Mouse (Mus musculus) heart, postnatal 25 days (tissue): ENCODE results near the gene 2410131K14Rik. TPM values are rescaled to one million over a fixed set of nuclear protein-coding genes. Genes with fewer than 3 reads are reported as not detected.

ENCODE experiments used
- DNase-seq: peaks from one replicate; pipeline ENCODE4 v3.0.0; 2022; ENCODE audit warnings: low spot score
- intact Hi-C: fragments of 180-260 bp; cut with DNase I; formaldehyde crosslinking; loops from one replicate; pipeline ENCODE4 v1.15.1; 2025
- total RNA-seq, 2 experiments: library from RNA; stranded (reverse); gene quantifications; 2 replicates each; pipeline ENCODE4 v1.2.3; 2021

Gene 2410131K14Rik
- total RNA-seq = 1 to 10 TPM; 7.4 to 8.8 TPM

DNA sequence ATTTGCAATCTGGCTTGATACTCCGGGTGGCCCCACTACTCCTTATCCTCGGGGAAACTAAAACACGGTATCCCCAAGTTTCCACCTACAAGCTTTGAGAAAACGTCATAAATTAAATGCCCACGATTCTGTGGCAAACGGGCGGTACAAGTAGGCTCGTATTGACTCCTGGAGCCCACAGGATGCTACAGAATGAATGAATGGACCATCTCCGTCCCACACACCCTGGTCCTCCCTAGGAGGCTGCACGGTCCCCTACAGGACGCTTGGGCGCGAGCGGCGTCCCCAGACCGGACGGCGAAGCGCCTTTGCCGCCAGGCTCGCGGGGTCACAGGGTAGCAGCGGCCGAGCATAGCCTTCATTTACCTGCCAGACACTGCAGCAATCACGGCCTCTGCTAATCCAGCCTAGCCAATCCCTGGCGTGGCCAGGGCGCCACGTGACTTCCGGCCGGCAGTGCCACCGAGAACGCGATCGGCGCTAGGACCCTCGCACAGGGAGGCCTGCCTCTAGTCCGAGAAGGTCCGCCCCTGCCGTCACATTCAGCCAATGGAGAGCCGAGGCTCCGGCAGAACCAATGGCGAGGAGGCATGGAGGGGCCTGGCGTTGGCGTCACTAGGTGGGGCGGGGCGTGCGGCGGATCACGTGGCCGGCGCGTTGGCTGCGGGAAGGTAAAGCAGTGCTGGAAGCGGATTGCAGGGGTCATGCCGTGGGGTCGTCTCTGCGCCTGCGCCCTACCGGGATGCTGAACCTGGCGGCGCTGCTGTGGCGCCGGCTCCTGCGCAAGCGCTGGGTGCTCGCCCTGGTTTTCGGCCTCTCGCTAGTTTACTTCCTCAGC lies at the start of gene 2410131K14Rik, which contains the start of gene Rnft2:
Gene 2410131K14Rik, plus strand, starts transcription at position 622 of the 838 bp plus-strand sequence.
Gene Rnft2, minus strand, starts transcription at position 511 of the 838 bp plus-strand sequence.
- intact Hi-C loops = loop anchor here (5.0 to 10.0 kb wide), 2 partner anchors 73 to 1870 kb away; partner anchors contain the start of gene Rbm19
- peak; percentile 99 for DNase-seq

DNA sequence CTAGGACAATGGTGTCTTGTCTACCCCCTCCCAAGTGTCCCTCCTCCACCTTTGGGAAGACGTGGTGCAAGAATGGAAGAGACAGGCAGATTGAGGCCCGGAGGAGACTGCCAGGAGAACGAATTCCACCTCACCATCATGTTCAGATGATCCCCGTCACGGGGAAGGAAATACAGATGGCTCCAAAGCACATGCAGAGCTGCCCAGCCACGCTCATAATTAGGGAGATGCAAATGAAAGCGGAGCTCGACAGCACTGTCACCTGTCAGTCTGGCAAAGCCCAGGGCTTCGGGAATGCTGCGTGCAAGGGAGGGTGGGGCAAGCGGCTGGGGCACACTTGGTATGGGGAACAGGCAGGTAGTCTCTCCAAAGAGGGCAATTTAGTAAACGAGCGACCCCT lies 47.6 kb upstream of the 2410131K14Rik start:
- DNase-seq = no peak
- intact Hi-C loops = no loop called here

DNA sequence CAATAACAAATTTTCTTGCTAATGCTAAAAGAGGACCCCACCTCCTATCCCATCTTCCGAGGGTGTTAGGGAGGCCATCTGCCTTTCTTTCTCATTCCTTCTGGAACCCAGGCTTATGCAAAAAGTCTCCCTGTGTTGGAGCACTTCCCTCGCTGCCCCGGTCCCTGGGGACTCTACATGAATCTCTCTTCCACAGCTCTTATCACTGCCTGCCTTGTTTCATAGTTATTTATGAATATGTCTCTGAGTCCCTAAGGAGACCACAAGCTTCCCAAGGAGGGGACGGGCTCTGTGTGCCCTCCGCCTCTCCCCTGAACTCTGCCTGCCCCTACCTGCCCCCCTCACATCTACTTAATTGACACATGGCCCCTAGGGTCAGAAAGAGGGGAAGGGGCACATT lies 45.4 kb upstream of the 2410131K14Rik start:
- intact Hi-C loops = no loop called here
- no peak for DNase-seq

DNA sequence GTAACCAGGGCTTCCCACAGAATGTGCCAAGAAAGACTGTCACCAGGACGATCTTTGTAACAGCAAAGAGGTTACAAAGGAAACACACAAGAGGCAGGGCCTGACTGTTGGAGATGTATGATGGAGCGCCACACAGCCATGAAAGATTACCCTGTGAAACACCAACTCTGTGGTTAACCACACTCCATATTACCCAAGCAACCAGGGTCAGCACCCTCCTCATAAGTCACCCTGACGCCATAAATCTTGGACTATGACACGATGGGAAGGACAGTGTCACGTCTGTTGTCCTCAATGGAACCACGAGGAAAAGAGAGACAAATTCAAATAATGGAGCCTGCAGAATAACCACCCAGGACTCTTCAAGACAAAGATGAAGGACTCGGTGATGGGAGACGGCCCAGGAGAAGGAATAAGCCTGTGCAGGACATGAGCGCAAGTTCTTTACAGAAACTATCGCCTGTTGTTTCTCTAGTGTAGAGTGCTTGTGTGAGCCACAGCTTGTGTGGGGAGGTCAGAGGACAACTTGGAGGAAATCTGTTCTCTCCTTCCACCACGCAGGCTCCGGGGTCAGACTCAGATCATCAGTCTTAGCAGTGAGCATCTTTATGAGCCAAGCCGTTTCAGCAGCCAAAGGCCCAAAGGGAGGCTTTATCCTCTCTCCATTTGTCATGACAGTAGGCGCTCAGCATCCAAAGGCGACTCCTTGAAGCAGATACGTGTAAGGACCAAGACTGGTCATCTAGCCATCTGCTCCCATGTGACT lies 40.2 kb upstream of the 2410131K14Rik start:
- no peak for DNase-seq
- intact Hi-C loops = no loop called here

DNA sequence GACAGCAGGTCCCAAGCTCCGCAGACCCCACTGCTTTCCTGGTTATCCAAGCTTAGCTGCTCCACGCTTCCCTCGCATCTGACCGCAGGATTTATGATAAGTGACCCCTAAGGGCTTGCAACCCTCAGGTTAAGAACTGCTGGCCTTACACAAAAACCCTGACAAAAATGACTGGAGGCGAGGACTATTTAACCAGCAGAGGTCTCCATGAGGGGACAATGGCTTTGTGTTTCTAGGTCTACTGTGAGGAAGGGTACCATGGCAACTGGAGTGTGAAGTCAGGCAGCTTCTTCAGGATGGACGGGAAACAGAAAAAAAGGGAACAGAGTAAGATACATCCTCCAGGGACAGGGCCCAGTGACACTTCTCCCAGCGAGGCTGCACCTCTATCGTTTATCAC lies 39.2 kb upstream of the 2410131K14Rik start:
- DNase-seq = no peak
- intact Hi-C loops = no loop called here

DNA sequence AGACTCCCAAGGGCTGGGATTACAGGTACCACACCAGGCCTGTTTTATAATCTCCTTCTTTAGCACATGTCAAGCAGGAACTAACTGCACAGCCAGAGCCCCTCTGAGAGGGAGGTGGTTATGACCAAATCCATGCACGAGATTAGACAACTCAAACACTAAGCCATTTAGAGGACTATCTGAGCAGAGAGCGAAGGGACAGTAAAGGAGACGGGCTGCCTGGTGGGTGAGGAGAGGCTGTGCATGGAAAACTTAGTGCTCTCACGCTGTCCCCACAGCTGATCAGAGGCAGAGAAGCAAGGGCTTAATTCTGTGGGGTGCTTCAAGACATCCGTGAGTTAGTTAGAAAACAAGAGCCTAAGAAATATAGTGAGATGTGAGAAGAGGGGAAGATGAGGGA lies 31.0 kb upstream of the 2410131K14Rik start:
- DNase-seq = no peak
- intact Hi-C loops = no loop called here

DNA sequence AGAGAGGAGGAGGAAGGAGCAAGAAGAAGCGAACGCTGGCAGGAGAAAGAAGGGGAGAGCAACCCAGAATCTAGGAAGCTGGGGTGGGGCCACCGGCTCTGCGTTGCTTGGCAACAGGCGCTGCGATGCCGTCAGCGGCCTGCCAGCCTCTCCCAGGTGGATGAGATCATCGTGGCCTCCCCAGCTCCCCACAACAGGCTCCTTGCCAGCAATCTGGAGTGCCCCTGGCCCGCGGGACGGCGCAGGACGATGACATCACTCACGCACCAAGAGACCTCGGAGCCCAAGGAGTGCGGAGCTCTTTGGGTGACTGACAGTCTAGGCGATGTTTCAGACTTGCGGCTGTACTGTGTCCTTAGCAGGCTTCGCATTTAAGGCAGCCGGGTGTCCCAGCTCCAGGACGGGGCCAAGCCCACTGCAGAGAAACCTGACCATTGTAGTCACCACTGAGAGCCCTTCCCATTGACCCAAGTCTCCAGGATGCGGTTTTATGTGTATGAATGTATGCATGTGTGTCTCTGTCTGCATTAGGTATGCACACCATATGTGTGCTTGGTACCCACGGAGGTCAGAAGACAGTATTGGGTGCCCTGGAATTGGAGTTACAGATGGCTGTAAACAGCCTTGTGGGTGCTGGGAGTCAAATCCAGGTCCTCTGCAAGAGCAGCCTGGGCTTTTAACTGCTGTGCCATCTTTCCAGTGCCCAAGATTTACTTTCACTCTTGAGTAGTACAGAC lies 30.4 kb upstream of the 2410131K14Rik start:
- intact Hi-C loops = no loop called here
- peak; percentile 47 for DNase-seq

DNA sequence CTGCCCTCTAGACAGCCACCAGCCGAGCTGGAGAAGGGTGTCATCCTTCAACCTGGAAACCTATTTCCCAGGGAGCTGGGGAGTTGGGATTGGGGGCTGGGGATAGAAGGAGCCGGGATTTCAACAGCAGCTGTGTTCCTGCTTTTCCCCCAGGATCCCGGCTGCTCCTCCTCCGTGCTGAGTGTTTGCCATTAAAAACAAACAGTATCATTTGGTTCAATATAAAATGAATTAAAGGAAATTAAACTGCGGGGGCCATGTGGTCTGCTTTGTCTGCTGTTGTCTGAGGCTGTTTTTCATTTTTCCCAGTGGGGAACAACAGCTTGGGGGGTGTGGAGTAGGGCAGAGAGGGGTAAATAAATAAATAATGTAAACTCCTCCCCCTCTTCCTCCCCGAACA lies 27.6 kb upstream of the 2410131K14Rik start:
- intact Hi-C loops = no loop called here
- DNase-seq = peak; percentile 21

DNA sequence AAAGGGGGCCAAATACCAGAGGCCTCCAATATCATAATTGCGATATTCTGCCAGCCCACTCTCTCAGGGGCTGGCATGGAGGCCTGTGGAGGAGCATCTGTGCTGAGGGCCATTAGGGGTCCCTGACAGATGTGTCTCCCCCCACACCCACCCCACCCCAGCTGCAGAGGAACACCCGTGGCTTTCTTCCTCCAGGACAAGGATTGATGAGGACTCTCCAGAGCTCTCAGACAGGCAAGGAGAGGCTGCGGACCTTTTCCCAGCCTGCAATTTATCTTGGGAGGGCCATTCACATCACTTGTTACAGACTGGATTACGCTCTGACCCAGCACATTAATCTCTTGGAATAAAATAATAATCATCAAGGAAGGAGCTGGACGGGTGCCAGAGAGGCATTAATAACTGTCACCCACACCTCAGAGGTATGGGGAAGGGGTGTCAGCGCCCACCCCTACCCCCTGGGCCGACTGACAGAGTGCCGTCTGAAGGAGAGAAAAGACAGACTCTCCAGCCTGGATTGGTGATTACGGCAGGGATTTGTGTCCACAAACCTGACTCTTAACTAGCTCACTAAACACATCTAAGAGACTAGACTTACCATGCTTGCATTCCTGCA lies 21.8 kb upstream of the 2410131K14Rik start:
- intact Hi-C loops = no loop called here
- no peak for DNase-seq

DNA sequence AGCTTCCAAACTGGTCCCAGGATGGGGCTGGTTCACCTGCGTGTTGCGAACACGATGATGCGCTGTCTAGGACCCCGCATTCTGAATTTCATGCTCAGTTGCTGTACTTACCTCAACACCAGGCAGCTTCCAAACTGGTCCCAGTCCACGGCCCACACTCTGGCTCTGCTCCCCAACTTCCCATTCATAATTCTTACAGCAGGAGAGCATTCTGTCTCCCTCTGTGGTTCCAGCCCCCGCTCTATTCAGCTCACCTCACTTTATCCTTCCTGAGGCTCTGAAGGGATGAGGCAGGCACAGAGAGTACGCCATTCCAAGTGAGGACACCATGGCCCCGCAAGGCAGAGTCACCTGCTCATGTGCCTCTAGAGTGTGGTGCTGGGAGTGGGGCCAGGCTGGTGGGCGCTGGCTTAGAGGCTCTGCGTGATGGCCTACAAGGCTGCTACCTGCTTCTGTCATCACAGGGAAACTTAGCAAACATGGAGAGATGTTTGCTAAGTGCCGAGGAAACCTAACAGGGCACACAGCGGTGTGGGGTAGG lies 14.9 kb upstream of the 2410131K14Rik start:
- intact Hi-C loops = no loop called here
- DNase-seq = no peak

DNA sequence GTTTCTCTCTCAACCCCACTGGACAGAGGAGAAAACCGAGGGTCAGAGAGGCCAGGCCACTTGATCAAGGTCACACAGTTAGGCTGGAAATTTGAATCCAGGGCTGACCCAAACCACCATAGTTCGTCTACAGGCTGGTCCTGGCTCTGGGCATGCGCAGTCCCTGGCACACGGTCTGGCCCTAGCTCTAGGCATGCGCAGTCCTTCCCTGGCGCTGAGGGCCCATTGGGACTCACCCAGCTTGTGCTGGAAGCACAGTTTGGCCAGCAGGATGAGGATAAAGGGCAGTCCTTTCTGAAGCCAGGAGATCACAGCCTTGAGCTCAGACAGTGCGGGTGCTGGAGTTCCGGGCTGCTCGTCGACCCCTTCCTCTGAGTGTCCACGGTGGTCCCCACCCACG lies 8.1 kb upstream of the 2410131K14Rik start:
- no peak for DNase-seq
- intact Hi-C loops = no loop called here

DNA sequence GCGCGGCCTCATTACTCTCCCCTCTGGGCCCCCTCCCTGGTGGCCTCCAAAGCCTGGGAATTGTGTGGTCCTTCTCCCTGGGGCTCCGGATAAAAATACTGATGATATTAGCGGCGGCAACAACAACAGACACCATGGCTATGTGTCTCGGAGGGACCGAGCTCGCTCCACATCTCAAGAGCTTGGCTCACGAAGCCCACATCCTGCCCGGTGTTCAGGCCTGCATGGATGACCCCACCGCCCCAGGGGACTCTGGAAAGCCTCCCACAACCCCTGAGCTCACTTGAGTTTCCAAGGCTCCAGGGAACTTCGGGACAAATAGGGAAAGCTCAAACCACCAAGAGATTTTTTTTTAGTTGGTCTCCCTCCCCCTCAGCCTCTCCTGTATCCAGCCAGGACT lies 5.4 kb upstream of the 2410131K14Rik start:
- DNase-seq = peak; percentile 14
- intact Hi-C loops = loop anchor here (5.0 to 10.0 kb wide), 2 partner anchors 67 to 1875 kb away; partner anchors contain the start of gene Rbm19

DNA sequence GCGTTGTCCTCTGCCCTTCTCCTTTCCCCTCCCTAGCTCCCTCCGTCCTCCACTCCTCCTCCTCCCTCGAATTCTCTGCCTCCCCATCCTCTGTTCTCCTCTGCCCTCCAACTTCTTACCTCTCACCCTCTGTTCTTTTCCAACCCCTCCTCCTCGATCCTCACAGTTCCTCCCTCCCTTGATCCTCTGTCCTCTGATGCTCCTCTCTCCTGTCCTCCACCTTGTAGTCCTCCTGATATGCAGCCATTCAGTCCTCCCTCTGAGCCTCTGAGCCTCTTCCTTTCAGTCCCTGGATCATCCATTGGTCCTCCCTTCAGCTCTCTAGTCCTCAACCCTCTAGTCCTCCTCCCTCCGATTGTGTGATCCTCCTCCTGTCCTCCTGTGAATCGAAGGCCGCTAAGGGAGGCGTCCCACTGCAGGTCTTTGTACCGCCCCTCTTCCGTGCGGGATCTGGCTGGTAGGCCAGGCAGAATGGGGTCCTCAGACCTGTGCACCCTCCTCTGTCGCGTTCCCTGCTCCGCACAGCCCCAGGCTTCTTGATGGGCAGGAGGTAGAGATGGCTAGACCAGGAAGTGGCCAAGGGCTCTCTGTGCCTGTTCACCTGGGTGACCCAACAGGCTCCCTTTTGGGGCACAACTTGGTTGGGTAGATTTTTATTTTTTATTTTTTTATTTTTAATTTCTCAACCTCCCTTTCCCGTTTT lies 730 bp downstream of the 2410131K14Rik start:
- DNase-seq = no peak
- intact Hi-C loops = loop anchor here (10.0 kb wide), 1 partner anchor 1869 kb away; the partner anchor contains the start of gene Rbm19

DNA sequence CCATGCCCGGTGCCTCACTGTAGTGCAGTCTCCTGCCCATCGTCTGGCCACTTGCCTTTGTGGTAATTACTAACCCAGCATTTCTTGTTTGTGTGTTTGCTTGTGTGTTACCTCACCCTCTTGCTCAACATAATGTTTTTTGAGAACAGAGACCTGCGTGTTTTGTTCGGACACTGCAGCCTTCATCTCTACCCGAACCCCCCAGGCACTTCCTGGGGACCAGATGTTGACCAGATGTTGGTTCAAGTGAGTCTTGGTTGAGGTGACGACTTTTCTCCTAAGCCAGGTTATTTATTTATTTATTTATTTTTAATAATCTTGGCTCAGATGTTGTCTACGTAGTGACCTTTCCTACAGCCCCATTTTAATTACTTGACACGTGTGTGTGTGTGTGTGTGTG lies 2.4 kb downstream of the 2410131K14Rik start:
- intact Hi-C loops = loop anchor here (10.0 kb wide), 1 partner anchor 1867 kb away; the partner anchor contains the start of gene Rbm19
- no peak for DNase-seq

DNA sequence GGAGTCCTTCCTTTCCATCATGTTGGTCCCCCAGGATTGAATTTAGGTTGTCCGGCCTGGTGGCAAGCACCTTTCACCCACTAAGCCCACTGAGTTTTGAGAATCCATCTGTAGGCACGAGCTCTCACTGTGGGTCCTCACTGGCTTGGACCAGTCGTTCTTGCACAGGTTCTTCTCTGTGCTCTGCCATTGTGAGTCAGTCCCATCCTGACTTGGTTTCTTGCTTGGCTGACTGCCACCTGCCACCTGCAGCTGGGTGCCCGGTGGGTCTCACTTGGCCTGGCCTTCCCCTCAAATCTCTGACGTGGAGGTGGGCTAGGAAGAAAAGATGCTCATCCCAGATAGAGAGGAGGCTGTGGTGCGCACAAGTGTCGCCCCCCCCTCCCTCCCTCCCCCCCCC lies 6.0 kb downstream of the 2410131K14Rik start:
- intact Hi-C loops = no loop called here
- DNase-seq = no peak

DNA sequence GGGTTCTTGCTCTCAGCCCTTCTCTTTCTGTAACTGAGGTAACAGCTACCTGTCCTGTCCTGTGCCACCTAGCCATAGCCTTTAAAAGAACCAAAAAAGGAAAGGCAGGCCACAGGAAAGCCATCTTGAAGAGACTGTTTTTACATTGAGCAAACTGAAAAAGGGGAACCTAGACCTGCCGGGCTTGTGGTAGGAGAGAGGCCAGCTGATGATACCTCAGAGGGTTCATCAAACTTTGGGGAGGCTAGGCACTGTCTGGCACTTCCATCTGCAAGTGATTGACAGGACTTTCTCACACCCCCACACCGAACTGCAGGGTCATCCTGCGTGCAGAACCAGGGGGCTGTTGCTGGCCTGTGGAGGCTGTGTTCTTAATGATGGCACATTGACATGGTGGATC lies 8.5 kb downstream of the 2410131K14Rik start:
- DNase-seq = no peak
- intact Hi-C loops = no loop called here

DNA sequence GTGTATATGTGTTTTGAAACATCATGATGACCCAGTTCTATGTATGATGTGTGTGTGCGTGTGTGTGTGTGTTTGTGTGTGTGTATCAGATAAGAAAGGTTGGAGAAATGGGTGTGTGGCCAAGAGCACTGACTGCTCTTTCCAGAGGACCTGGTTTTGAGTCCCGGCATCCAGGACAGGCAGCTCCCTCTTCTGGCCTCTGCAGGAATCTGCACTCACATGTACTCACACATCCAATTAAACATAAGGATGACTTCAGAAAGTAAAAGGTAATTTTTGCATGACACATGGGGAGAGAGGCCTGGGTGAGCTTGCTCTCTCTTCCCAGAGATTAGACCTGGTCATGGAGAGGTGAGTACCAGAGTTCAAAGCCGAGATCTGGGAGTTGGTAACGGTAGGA lies 12.0 kb downstream of the 2410131K14Rik start:
- intact Hi-C loops = no loop called here

DNA sequence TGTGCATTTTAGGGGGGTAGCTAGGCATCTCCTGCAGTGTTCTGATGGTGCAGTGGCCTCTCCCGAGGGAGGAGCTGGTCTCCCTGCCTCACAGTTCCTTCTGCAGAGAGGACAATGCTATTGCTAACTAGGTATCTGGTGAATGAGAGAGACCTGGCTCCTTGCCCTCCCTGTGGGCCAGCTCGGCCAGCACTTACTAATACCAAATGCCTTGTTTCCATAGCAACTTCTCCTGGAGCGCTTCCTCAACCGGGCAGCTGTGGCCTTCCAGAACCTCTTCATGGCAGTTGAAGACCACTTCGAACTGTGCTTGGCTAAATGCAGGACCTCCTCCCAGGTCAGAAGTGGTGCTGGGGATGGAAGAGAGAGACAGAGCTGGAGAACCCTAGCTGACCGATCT lies 14.1 kb downstream of the 2410131K14Rik start:
- intact Hi-C loops = no loop called here
- DNase-seq = no peak

More for the DNA sequence above, 12.0 kb downstream of the 2410131K14Rik start:
- no peak for DNase-seq

DNA sequence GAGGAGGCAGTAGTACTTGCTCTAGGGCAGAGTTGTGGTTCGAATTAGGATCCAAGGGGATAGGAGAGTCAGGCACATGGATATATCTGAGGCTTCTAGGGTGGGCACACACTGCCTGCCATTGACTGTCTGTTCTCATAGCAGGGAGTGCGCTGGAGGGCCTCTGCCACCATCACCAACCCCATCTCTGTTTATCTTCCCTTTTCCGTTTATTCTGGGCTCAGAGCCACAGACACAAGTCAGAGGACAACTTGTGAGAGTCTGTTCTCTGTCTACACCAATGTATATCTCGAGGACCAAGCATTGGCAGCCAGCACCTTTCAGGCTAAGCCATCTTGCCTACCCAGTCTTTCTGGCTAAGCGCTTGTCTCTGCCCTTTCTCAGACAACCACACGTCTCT lies 14.6 kb downstream of the 2410131K14Rik start:
- intact Hi-C loops = no loop called here
- DNase-seq = no peak
